Mouse (Mus musculus) T-helper 1 cell (primary cell): ENCODE measurements around the gene Tex13c1.

Source experiments
- in situ Hi-C: fragments of 300-600 bp; cut with MboI, MseI; formaldehyde crosslinking; loops from one replicate; pipeline ENCODE4 v1.15.1; 2025; ENCODE audit warnings: high pct_unique_total_duplicates

Tex13c1 gene

GRCm38 (mm10) chrX:43590860-43591259 is at the start of gene Tex13c1:
Gene Tex13c1 (plus strand): TSS chrX:43591160.
- in situ Hi-C loops = no loop called here
